Mouse (Mus musculus) liver, embryonic 14.5 days (tissue): ENCODE measurements around the gene Smyd4. TPM values are rescaled to one million over a fixed set of nuclear protein-coding genes. Genes with fewer than 3 reads are reported as not detected.
A peak's percentile ranks its signal among the peaks of the same experiment; 100 is the strongest.

Experiments used
- ATAC-seq: fragments of 200-750 bp; cut with Nextera tagmentation; 2 replicates; pipeline ENCODE4 v1.8.0; 2017; ENCODE audit warnings: moderate number of reproducible peaks, mild to moderate bottlenecking, moderate library complexity; ENCODE audit not compliant: insufficient read depth
- DNase-seq, 3 experiments: peaks; one replicate each; pipeline ENCODE4 v3.0.0-alpha.2; 2012 to 2013; ENCODE audit warnings: low read depth in 3 of 3, low spot score in 3 of 3
- H3K27ac ChIP-seq: fragments of 300-500 bp; sonication (generic); 2 replicates; pipeline ENCODE4 v1.5.1; 2014; ENCODE audit warnings: moderate library complexity, mild to moderate bottlenecking, control low read depth, inconsistent platforms
- H3K27me3 ChIP-seq: fragments of 300-500 bp; sonication (generic); 2 replicates; pipeline ENCODE4 v1.6.1; 2014; ENCODE audit warnings: mild to moderate bottlenecking, low read length, moderate library complexity; ENCODE audit not compliant: control insufficient read depth, insufficient read depth
- H3K36me3 ChIP-seq: fragments of 300-500 bp; sonication (generic); replicated peaks from 2 replicates; pipeline ENCODE4 v1.6.1; 2014; ENCODE audit warnings: low read depth; ENCODE audit not compliant: control insufficient read depth, insufficient read depth
- H3K4me1 ChIP-seq, 2 experiments: fragments of 200-500 bp in 1 of 2; fragments of 300-500 bp in 1 of 2; sonication (generic) in 1 of 2; replicated peaks; 2 replicates each; pipeline ENCODE4 v1.6.1; 2012 to 2014; ENCODE audit warnings: antibody characterized with exemption in 1 of 2, inconsistent platforms in 1 of 2, low read length in 1 of 2; ENCODE audit not compliant: control insufficient read depth in 2 of 2, insufficient read depth in 2 of 2
- H3K4me2 ChIP-seq: fragments of 300-500 bp; sonication (generic); 2 replicates; pipeline ENCODE4 v1.6.1; 2014; ENCODE audit warnings: low read depth, mild to moderate bottlenecking, control low read depth, moderate library complexity
- H3K4me3 ChIP-seq, 2 experiments: fragments of 200-500 bp in 1 of 2; fragments of 300-500 bp in 1 of 2; sonication (generic) in 1 of 2; 2 replicates each; pipeline ENCODE4 v1.5.1; 2012 to 2014; ENCODE audit warnings: low read depth in 2 of 2, low read length in 2 of 2, mild to moderate bottlenecking in 2 of 2, control low read depth in 1 of 2, inconsistent platforms in 1 of 2, moderate library complexity in 1 of 2; ENCODE audit not compliant: insufficient read depth in 1 of 2
- H3K9ac ChIP-seq: fragments of 300-500 bp; sonication (generic); replicated peaks from 2 replicates; pipeline ENCODE4 v1.6.1; 2014; ENCODE audit warnings: mild to moderate bottlenecking, control low read depth, moderate library complexity
- H3K9me3 ChIP-seq: fragments of 300-500 bp; sonication (generic); 2 replicates; pipeline ENCODE4 v1.6.1; 2016; ENCODE audit warnings: low read length, mixed read lengths; ENCODE audit not compliant: control insufficient read depth
- CTCF ChIP-seq: IDR thresholded peaks from 2 replicates; pipeline ENCODE4 v1.5.1; 2016; ENCODE audit warnings: antibody characterized with exemption, low read depth, control low read depth
- EP300 ChIP-seq: IDR thresholded peaks from 2 replicates; pipeline ENCODE4 v1.6.1; 2016; ENCODE audit warnings: antibody characterized with exemption, low read depth
- WGBS: fragments of 180-500 bp; shearing (Covaris S2); extraction: QIAGEN DNeasy Blood & Tissue Kit; methylation state at CpG from one replicate; pipeline ENCODE4 v1.1.7; 2014; ENCODE audit not compliant: insufficient replicate concordance; 5-methylcytosine and 5-hydroxymethylcytosine counted together
- polyA plus RNA-seq, 2 experiments: library from polyadenylated mRNA; depleted of rRNA in 1 of 2; stranded (reverse) in 1 of 2; unstranded in 1 of 2; fragments of >200 nt; fragmentation: Nextera tagmentation in 1 of 2; extraction: Ambion mirVana in 1 of 2; gene quantifications; 2 replicates each; pipeline versions ENCODE4 v1.2.1 to v1.2.3; 2012 to 2014

Gene Smyd4
- 1.8 and 2.2 TPM in 2 replicates for polyA plus RNA-seq (2012; rRNA removed)
- polyA plus RNA-seq (2014; fragmentation: Nextera tagmentation; extraction: Ambion mirVana), result 2.7 and 3.1 TPM in 2 replicates

DNA sequence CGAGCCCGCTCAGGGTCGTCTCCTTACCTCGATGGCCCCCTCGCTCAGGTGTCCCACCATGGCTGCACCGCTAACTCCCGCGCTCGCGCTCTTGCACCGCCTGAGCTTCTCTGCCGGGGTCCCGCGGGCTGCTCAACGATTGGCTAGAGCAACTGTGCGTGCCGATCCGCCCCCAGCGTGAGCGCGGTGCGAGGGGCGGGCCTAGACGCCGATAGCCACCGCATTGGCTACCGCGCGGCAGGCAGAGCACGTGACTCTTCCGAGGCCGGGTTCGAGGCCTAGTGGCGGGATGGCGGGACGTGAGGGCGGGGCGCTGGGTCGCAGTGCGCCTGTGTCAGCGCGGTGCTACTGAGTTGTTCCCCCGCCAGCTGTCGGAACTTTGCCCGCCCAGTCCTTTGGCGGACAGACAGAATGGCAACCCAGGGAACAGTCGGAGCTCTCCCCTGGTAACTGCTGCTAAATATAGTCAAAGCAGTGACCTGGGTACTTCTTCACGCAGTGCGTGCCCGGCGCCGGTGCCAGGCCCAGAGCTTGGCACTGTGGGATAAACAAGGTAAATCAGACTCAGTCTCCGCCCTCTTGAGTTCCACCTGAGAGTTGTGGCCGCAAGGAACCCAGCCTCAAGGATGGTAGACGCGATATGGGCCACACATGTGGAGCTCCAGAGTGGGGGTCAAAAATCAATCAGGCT lies at the start of gene Smyd4, which contains the start of gene Rpa1:
Gene Smyd4 (plus strand): TSS at position 235 of the 691 bp plus-strand sequence.
Gene Rpa1 (minus strand): TSS at position 126 of the 691 bp plus-strand sequence.
- under 1% methylated on average over 56 of the region's 56 CpGs for WGBS
- peak within 1 kb of the TSS; percentile 93 for H3K9ac ChIP-seq
- 0 out of 2 replicates have a peak, but pooled peaks have one; percentile 12 for TF ChIP-seq CTCF
- TF ChIP-seq EP300, result no peak
- peak within 1 kb of the TSS; percentile 88 to 96 for H3K4me3 ChIP-seq
- H3K27ac ChIP-seq, result peak within 1 kb of the TSS; percentile 56
- ATAC-seq (peak; percentile 99), DNase-seq (peak; percentile 90 to 92 (median 91))
- H3K27me3 ChIP-seq, result no peaks in the 10 kb centered on the region
- peak within 1 kb of the TSS; percentile 73 for H3K4me2 ChIP-seq
- no peaks in the 10 kb centered on the region; the same call in 1 of the 2 replicates for H3K36me3 ChIP-seq
- H3K4me1 ChIP-seq, result peaks cover 20 to 24% of the 10 kb centered on the region in 2 experiments
- no peaks in the 10 kb centered on the region for H3K9me3 ChIP-seq

DNA sequence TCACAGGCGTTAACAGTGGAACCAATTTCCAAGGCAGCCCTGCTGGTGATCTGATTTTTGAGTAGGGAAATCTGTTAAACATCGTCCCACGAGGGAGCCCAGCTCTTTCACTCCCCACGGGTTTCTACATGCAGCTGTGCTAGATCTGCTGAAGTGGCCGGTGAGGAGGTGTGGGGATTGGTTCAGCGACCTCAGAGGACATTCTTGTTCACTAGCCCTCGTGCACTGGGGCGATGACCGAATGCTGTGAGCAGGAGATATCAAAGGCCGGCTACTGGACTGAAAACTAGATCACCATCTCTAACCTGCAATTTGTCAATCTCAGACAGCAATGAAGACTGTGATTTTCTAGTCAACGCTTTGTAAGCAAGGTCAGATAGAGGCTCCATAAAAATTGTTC lies 49.7 kb upstream of the Smyd4 start:
- Histone ChIP-seq H3K9ac (no peak overlapping the region), H3K9me3 (no peaks in the 10 kb centered on the region), H3K4me3 (no peak overlapping the region), H3K36me3 (peaks cover 32% of the 10 kb centered on the region), H3K27me3 (no peaks in the 10 kb centered on the region; the same call in 1 of the 2 replicates), H3K4me1 (peaks cover 15 to 23% of the 10 kb centered on the region in 2 experiments), H3K27ac (no peak overlapping the region), H3K4me2 (no peak overlapping the region)
- TF ChIP-seq EP300, result no peak
- no peak for TF ChIP-seq CTCF
- DNase-seq, result no peak
- 55% methylated on average over 11 of the region's 11 CpGs for WGBS
- ATAC-seq, result no peak

DNA sequence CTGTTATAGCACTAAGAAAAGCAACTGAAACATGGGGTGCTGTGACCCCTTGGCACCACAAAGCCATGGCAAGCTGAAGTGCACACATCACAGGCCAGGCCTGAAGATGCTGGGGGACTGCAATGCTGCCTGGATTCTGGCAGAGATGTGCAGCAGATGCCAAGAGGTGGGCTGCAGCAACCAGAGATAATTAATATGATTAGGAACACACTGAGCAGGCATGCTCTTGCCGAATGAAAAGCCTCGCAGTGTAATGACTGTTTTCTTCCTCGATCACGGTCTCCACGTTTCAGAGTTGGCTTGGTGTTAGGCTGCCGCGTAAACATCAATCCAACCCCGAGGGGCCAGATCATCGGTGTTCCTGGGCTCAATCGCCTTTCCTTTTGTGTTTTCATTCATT lies 48.4 kb upstream of the Smyd4 start:
- H3K27ac ChIP-seq, result no peak overlapping the region
- no peak for TF ChIP-seq CTCF
- no peak for TF ChIP-seq EP300
- peaks cover 15 to 23% of the 10 kb centered on the region in 2 experiments for H3K4me1 ChIP-seq

DNA sequence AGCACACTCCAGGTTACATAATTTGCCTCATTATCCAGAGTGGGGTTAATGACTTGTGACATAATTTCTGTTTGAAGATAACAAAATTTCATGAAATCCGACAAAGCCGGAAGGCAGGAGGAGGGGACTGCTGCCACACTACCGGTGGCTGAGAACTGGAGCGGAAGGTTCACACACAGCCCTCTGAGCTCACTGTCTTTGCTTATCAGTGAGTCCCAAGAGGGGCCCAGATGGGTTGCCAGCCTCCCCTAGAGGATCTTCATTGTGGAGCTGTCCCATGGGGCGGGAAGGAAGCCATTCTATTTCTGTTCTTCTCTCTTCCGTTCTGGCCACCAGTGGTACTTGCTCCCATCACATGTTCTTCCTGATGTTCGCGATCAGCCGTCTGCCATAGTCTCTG lies 47.3 kb upstream of the Smyd4 start:
- H3K27ac ChIP-seq, result peak overlapping the region; percentile 4; the same call in 1 of the 2 replicates
- ATAC-seq, result peak; percentile 78
- peak in 1 of 3 experiments; percentile 30 for DNase-seq
- H3K4me2 ChIP-seq, result no peak overlapping the region
- H3K9me3 ChIP-seq, result no peaks in the 10 kb centered on the region
- no peak for TF ChIP-seq CTCF
- TF ChIP-seq EP300, result peak; percentile 34; the same call in 1 of the 2 replicates
- H3K36me3 ChIP-seq, result peaks cover 39% of the 10 kb centered on the region
- H3K9ac ChIP-seq, result no peak overlapping the region
- no peak overlapping the region for H3K4me3 ChIP-seq
- WGBS, result 37% methylated on average over 9 of the region's 9 CpGs
- peaks cover 12 to 34% of the 10 kb centered on the region in 2 experiments for H3K4me1 ChIP-seq
- no peaks in the 10 kb centered on the region for H3K27me3 ChIP-seq

More for the DNA sequence above, 48.4 kb upstream of the Smyd4 start:
- 89% methylated on average over 10 of the region's 10 CpGs for WGBS
- H3K4me2 ChIP-seq, result no peak overlapping the region
- H3K4me3 ChIP-seq, result no peak overlapping the region
- H3K9me3 ChIP-seq, result no peaks in the 10 kb centered on the region
- H3K27me3 ChIP-seq, result no peaks in the 10 kb centered on the region
- DNase-seq (no peak), ATAC-seq (no peak)
- peaks cover 32% of the 10 kb centered on the region for H3K36me3 ChIP-seq
- H3K9ac ChIP-seq, result no peak overlapping the region

DNA sequence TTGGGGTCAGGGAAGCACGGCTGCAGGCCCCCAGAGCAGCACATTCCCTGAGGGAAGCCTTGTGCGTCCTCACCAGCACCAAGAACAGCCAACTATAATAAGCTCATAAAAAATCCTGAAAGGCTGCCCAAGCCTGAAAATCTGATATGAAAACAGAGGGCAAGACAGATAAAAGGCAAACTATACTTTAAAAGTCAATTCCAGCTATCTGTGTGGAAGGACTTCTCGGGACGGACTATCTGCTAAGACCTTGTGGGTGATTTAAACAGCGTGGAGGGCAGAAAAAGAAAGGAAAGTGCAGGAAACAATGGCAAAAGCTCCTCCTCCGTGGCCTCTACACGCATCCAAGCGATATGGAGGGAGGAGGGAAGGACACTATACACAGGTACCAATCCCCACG lies 43.4 kb upstream of the Smyd4 start:
- Histone ChIP-seq H3K27me3 (no peaks in the 10 kb centered on the region), H3K4me2 (no peak overlapping the region), H3K9me3 (no peaks in the 10 kb centered on the region), H3K9ac (no peak overlapping the region), H3K4me3 (no peak overlapping the region), H3K36me3 (peaks cover 71% of the 10 kb centered on the region), H3K4me1 (peaks cover 3 to 26% of the 10 kb centered on the region in 2 experiments; a peak in 3 of 4 replicates), H3K27ac (no peak overlapping the region)
- ATAC-seq (no peak), DNase-seq (no peak)
- peak; percentile 20; the same call in 1 of the 2 replicates for TF ChIP-seq EP300
- TF ChIP-seq CTCF, result no peak
- 52% methylated on average over 9 of the region's 9 CpGs for WGBS
